Mouse (Mus musculus) forebrain, embryonic 13.5 days (tissue): ENCODE results near the gene Slc45a3. TPM values are rescaled to one million over a fixed set of nuclear protein-coding genes. Genes with fewer than 3 reads are reported as not detected.

ENCODE experiments used
- ATAC-seq: fragments of 200-750 bp; cut with Nextera tagmentation; 2 replicates; pipeline ENCODE4 v1.8.0; 2017
- H3K27ac ChIP-seq: fragments of 300-500 bp; sonication (generic); 2 replicates; pipeline ENCODE4 v1.5.1; 2015; ENCODE audit warnings: inconsistent platforms, mild to moderate bottlenecking, moderate library complexity
- H3K27me3 ChIP-seq: fragments of 300-500 bp; sonication (generic); 2 replicates; pipeline ENCODE4 v1.6.1; 2015; ENCODE audit warnings: mild to moderate bottlenecking, inconsistent platforms
- H3K36me3 ChIP-seq: fragments of 300-500 bp; sonication (generic); 2 replicates; pipeline ENCODE4 v1.6.1; 2015; ENCODE audit warnings: mild to moderate bottlenecking, inconsistent platforms; ENCODE audit not compliant: poor library complexity, severe bottlenecking
- H3K4me1 ChIP-seq: fragments of 300-500 bp; sonication (generic); 2 replicates; pipeline ENCODE4 v1.6.1; 2015; ENCODE audit warnings: inconsistent platforms
- H3K4me2 ChIP-seq: fragments of 300-500 bp; sonication (generic); 2 replicates; pipeline ENCODE4 v1.6.1; 2015; ENCODE audit warnings: inconsistent platforms, mild to moderate bottlenecking, moderate library complexity
- H3K4me3 ChIP-seq: fragments of 300-500 bp; sonication (generic); 2 replicates; pipeline ENCODE4 v1.5.1; 2015; ENCODE audit warnings: mild to moderate bottlenecking, inconsistent platforms
- H3K9ac ChIP-seq: fragments of 300-500 bp; sonication (generic); 2 replicates; pipeline ENCODE4 v1.6.1; 2015; ENCODE audit warnings: mild to moderate bottlenecking, inconsistent platforms
- H3K9me3 ChIP-seq: fragments of 300-500 bp; sonication (generic); replicated peaks from 2 replicates; pipeline ENCODE4 v1.6.1; 2016; ENCODE audit warnings: inconsistent platforms
- WGBS: fragments of 180-500 bp; shearing (Covaris S2); methylation state at CpG from one replicate; pipeline ENCODE4 v1.1.7; 2015; 5-methylcytosine and 5-hydroxymethylcytosine counted together
- polyA plus RNA-seq: library from polyadenylated mRNA; unstranded; fragments of >200 nt; fragmentation: Nextera tagmentation; extraction: Ambion mirVana; gene quantifications from 2 replicates; pipeline ENCODE4 v1.2.1, GENCODE M21; 2015

Slc45a3 gene
- polyA plus RNA-seq, 1 experiment from 2014 or later, result 2.6 TPM

GRCm38 (mm10) chr1:132016691-132017090 is 53.9 kb downstream of the Slc45a3 start:
- no peak overlapping the region for H3K27ac ChIP-seq
- H3K4me3 ChIP-seq, result no peak overlapping the region
- H3K9ac ChIP-seq, result no peak overlapping the region
- no peaks in the 10 kb centered on the region for H3K9me3 ChIP-seq
- WGBS, result 91% methylated on average over 1 of the region's 1 CpGs
- no peak for ATAC-seq
- no peaks in the 10 kb centered on the region for H3K27me3 ChIP-seq
- H3K36me3 ChIP-seq, result peaks cover 62% of the 10 kb centered on the region
- no peaks in the 10 kb centered on the region for H3K4me1 ChIP-seq
- H3K4me2 ChIP-seq, result no peak overlapping the region

- Histone ChIP-seq H3K9me3 (no peaks in the 10 kb centered on the region), H3K36me3 (peaks cover 83% of the 10 kb centered on the region), H3K27ac (no peak overlapping the region), H3K9ac (no peak overlapping the region), H3K4me3 (no peak overlapping the region), H3K27me3 (no peaks in the 10 kb centered on the region), H3K4me1 (no peaks in the 10 kb centered on the region), H3K4me2 (no peak overlapping the region)
- no peak for ATAC-seq
- WGBS, result 93% methylated on average over 7 of the region's 7 CpGs
Observed at GRCm38 (mm10) chr1:132019876-132020275, 57.1 kb downstream of the Slc45a3 start.

- ATAC-seq, result no peak
- no peaks in the 10 kb centered on the region for H3K4me1 ChIP-seq
- H3K36me3 ChIP-seq, result peaks cover 86% of the 10 kb centered on the region
- no peak overlapping the region for H3K4me3 ChIP-seq
- no peak overlapping the region for H3K9ac ChIP-seq
- no peak overlapping the region for H3K27ac ChIP-seq
- 92% methylated on average over 3 of the region's 3 CpGs for WGBS
- no peaks in the 10 kb centered on the region for H3K27me3 ChIP-seq
- H3K9me3 ChIP-seq, result no peaks in the 10 kb centered on the region
- no peak overlapping the region for H3K4me2 ChIP-seq
Observed at GRCm38 (mm10) chr1:132022107-132022506, 59.3 kb downstream of the Slc45a3 start.

- H3K9me3 ChIP-seq, result no peaks in the 10 kb centered on the region
- H3K4me1 ChIP-seq, result no peaks in the 10 kb centered on the region
- no peak overlapping the region for H3K4me2 ChIP-seq
- 86% methylated on average over 11 of the region's 11 CpGs for WGBS
- H3K27ac ChIP-seq, result no peak overlapping the region
- no peaks in the 10 kb centered on the region for H3K27me3 ChIP-seq
- H3K4me3 ChIP-seq, result no peak overlapping the region
- H3K36me3 ChIP-seq, result peaks cover 79% of the 10 kb centered on the region
- no peak overlapping the region for H3K9ac ChIP-seq
- ATAC-seq, result no peak
Observed at GRCm38 (mm10) chr1:132026925-132027646, 64.3 kb downstream of the Slc45a3 start.

- WGBS, result 92% methylated on average over 5 of the region's 5 CpGs
- no peak overlapping the region for H3K4me2 ChIP-seq
- H3K9ac ChIP-seq, result no peak overlapping the region
- H3K27ac ChIP-seq, result no peak overlapping the region
- H3K9me3 ChIP-seq, result no peaks in the 10 kb centered on the region
- no peak for ATAC-seq
- no peaks in the 10 kb centered on the region for H3K4me1 ChIP-seq
- H3K27me3 ChIP-seq, result no peaks in the 10 kb centered on the region
- H3K4me3 ChIP-seq, result no peak overlapping the region
- peaks cover 77% of the 10 kb centered on the region for H3K36me3 ChIP-seq
Observed at GRCm38 (mm10) chr1:132027978-132028377, 65.2 kb downstream of the Slc45a3 start.

GRCm38 (mm10) chr1:132028413-132028812 is 65.6 kb downstream of the Slc45a3 start:
- ATAC-seq, result no peak
- no peak overlapping the region for H3K9ac ChIP-seq
- WGBS, result 88% methylated on average over 9 of the region's 9 CpGs
- no peak overlapping the region for H3K4me2 ChIP-seq
- H3K4me1 ChIP-seq, result no peaks in the 10 kb centered on the region
- no peaks in the 10 kb centered on the region for H3K9me3 ChIP-seq
- H3K4me3 ChIP-seq, result no peak overlapping the region
- H3K36me3 ChIP-seq, result peaks cover 77% of the 10 kb centered on the region
- no peak overlapping the region for H3K27ac ChIP-seq
- no peaks in the 10 kb centered on the region for H3K27me3 ChIP-seq

- ATAC-seq, result no peak
- Histone ChIP-seq H3K9me3 (no peaks in the 10 kb centered on the region), H3K36me3 (peaks cover 73% of the 10 kb centered on the region), H3K27me3 (no peaks in the 10 kb centered on the region), H3K4me2 (no peak overlapping the region), H3K4me1 (no peaks in the 10 kb centered on the region), H3K27ac (no peak overlapping the region), H3K9ac (no peak overlapping the region), H3K4me3 (no peak overlapping the region)
- 62% methylated on average over 2 of the region's 2 CpGs for WGBS
Observed at GRCm38 (mm10) chr1:132030574-132030973, 67.8 kb downstream of the Slc45a3 start.

- Histone ChIP-seq H3K27me3 (no peaks in the 10 kb centered on the region), H3K4me3 (no peak overlapping the region), H3K27ac (no peak overlapping the region), H3K9ac (no peak overlapping the region), H3K4me1 (no peaks in the 10 kb centered on the region), H3K4me2 (no peak overlapping the region), H3K9me3 (no peaks in the 10 kb centered on the region), H3K36me3 (peaks cover 62% of the 10 kb centered on the region)
- 93% methylated on average over 7 of the region's 7 CpGs for WGBS
- no peak for ATAC-seq
Observed at GRCm38 (mm10) chr1:132032172-132032571, 69.4 kb downstream of the Slc45a3 start.

Other genes with a start within 250 kb of the Slc45a3 start
- gene Slc26a9, start 218.9 kb upstream of the Slc45a3 start, polyA plus RNA-seq, result 0.05 and 0.06 TPM in 2 replicates
- 0.15 and 0.16 TPM in 2 replicates for gene Pm20d1, start 165.6 kb upstream of the Slc45a3 start, polyA plus RNA-seq
- gene Slc41a1, start 135.5 kb upstream of the Slc45a3 start, polyA plus RNA-seq, result 10.5 and 11.3 TPM in 2 replicates
- 8.5 and 9.2 TPM in 2 replicates for gene Rab29, start 95.7 kb upstream of the Slc45a3 start, polyA plus RNA-seq
- gene Nucks1, start 52.4 kb upstream of the Slc45a3 start, polyA plus RNA-seq, result 83.9 and 86.1 TPM in 2 replicates
- 13.1 and 13.2 TPM in 2 replicates for gene Elk4, start 44.6 kb downstream of the Slc45a3 start, polyA plus RNA-seq
- 7.8 and 8.1 TPM in 2 replicates for gene Mfsd4a, start 105.1 kb downstream of the Slc45a3 start, polyA plus RNA-seq
- 0.23 and 0.59 TPM in 2 replicates for gene Cdk18, start 176.7 kb downstream of the Slc45a3 start, polyA plus RNA-seq
- 14.3 and 17.0 TPM in 2 replicates for gene Lemd1, start 228.5 kb downstream of the Slc45a3 start, polyA plus RNA-seq
- gene AC124108.1, start 228.5 kb downstream of the Slc45a3 start, polyA plus RNA-seq, result 3.4 and 3.9 TPM in 2 replicates